Mouse (Mus musculus): ENCODE results near the gene Epm2a. TPM values are rescaled to one million over a fixed set of nuclear protein-coding genes. Genes with fewer than 3 reads are reported as not detected.

The Epm2a gene
- 0.05 TPM for polyA plus RNA-seq (2017; shearing (Covaris generic))

GRCm38 (mm10) chr10:11343205-11344141 lies at the start of gene Epm2a:
Epm2a (plus strand) TSS chr10:11343404.

Other genes starting within 250 kb of the Epm2a start
- gene Shprh, start 194.0 kb upstream of the Epm2a start, polyA plus RNA-seq (2017; shearing (Covaris generic)): 45.5 TPM
- 4.5 TPM for gene Fbxo30, start 62.1 kb upstream of the Epm2a start, polyA plus RNA-seq (2017; shearing (Covaris generic))